Mouse (Mus musculus): ENCODE data around the gene Pou2f2. TPM values are rescaled to one million over a fixed set of nuclear protein-coding genes. Genes with fewer than 3 reads are reported as not detected.

Pou2f2 gene
- polyA plus RNA-seq, 1 experiment from 2014 or later, result 17.0 TPM

GRCm38 (mm10) chr7:25133092-25134049 is 46.2 kb downstream of the Pou2f2 start:
- Histone ChIP-seq H3K9me3 (ENCODE audit: control insufficient read depth, low read length) (no peaks in the 10 kb centered on the region; the same call in 1 of the 2 replicates), H3K27me3 (replicated peaks; ENCODE audit: control insufficient read depth, insufficient read depth, low read length) (peaks cover 22% of the 10 kb centered on the region), H3K27ac (ENCODE audit: low read length) (peak overlapping the region; percentile 18; the same call in 1 of the 2 replicates), H3K4me3 (replicated peaks; ENCODE audit: low read length) (peak overlapping the region; percentile 46), H3K4me1 (replicated peaks; ENCODE audit: control insufficient read depth, insufficient read depth, low read length) (peaks cover 11% of the 10 kb centered on the region), H3K4me2 (ENCODE audit: low read length) (peak overlapping the region; percentile 83), H3K9ac (replicated peaks; ENCODE audit: low read depth, low read length) (peak overlapping the region; percentile 65), H3K36me3 (ENCODE audit: control insufficient read depth, insufficient read depth) (no peaks in the 10 kb centered on the region)
- 7% methylated on average over 38 of the region's 38 CpGs for WGBS
- peak; percentile 73 for ATAC-seq

GRCm38 (mm10) chr7:25132318-25132960 is 47.1 kb downstream of the Pou2f2 start:
- no peak overlapping the region for H3K4me3 ChIP-seq (replicated peaks; ENCODE audit: low read length)
- peaks cover 11% of the 10 kb centered on the region for H3K4me1 ChIP-seq (replicated peaks; ENCODE audit: control insufficient read depth, insufficient read depth, low read length)
- H3K27me3 ChIP-seq (replicated peaks; ENCODE audit: control insufficient read depth, insufficient read depth, low read length), result peaks cover 22% of the 10 kb centered on the region
- H3K9ac ChIP-seq (replicated peaks; ENCODE audit: low read depth, low read length), result no peak overlapping the region
- no peak overlapping the region for H3K4me2 ChIP-seq (ENCODE audit: low read length)
- WGBS, result 8% methylated on average over 25 of the region's 25 CpGs
- H3K9me3 ChIP-seq (ENCODE audit: control insufficient read depth, low read length), result no peaks in the 10 kb centered on the region; the same call in 1 of the 2 replicates
- no peak overlapping the region for H3K27ac ChIP-seq (ENCODE audit: low read length)
- H3K36me3 ChIP-seq (ENCODE audit: control insufficient read depth, insufficient read depth), result no peaks in the 10 kb centered on the region
- peak; percentile 11; the same call in 1 of the 2 replicates for ATAC-seq

DNA sequence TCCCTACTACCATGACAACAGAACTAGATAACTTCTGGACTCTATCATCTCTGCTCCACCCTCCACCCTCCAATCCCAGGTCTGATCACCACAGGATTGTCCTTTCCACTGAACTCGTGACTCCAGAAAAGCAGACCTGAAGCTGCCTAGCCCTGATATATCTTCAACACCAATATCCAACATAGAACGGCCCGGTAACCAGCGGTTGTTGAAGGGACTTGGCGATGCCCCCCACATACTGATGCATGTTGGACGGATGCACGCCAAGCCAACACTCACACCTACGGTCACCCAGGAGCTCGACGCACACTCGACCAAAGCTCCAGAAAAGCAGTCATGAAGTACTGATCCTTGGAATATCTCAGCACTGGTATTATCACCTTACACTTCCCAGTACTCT is 48.3 kb downstream of the Pou2f2 start:
- H3K27me3 ChIP-seq (replicated peaks; ENCODE audit: control insufficient read depth, insufficient read depth, low read length), result peaks cover 22% of the 10 kb centered on the region
- no peak overlapping the region for H3K9ac ChIP-seq (replicated peaks; ENCODE audit: low read depth, low read length)
- ATAC-seq, result no peak
- H3K4me1 ChIP-seq (replicated peaks; ENCODE audit: control insufficient read depth, insufficient read depth, low read length), result peaks cover 11% of the 10 kb centered on the region
- WGBS, result 88% methylated on average over 11 of the region's 11 CpGs
- H3K36me3 ChIP-seq (ENCODE audit: control insufficient read depth, insufficient read depth), result no peaks in the 10 kb centered on the region
- H3K9me3 ChIP-seq (ENCODE audit: control insufficient read depth, low read length), result no peaks in the 10 kb centered on the region; the same call in 1 of the 2 replicates
- no peak overlapping the region for H3K4me2 ChIP-seq (ENCODE audit: low read length)
- H3K4me3 ChIP-seq (replicated peaks; ENCODE audit: low read length), result no peak overlapping the region
- no peak overlapping the region for H3K27ac ChIP-seq (ENCODE audit: low read length)

- 88% methylated on average over 11 of the region's 11 CpGs for WGBS
- H3K4me3 ChIP-seq (replicated peaks; ENCODE audit: low read length), result no peak overlapping the region
- H3K9ac ChIP-seq (replicated peaks; ENCODE audit: low read depth, low read length), result no peak overlapping the region
- ATAC-seq, result no peak
- H3K4me2 ChIP-seq (ENCODE audit: low read length), result no peak overlapping the region
- H3K36me3 ChIP-seq (ENCODE audit: control insufficient read depth, insufficient read depth), result no peaks in the 10 kb centered on the region
- H3K9me3 ChIP-seq (ENCODE audit: control insufficient read depth, low read length), result no peaks in the 10 kb centered on the region; the same call in 1 of the 2 replicates
- H3K4me1 ChIP-seq (replicated peaks; ENCODE audit: control insufficient read depth, insufficient read depth, low read length), result peaks cover 11% of the 10 kb centered on the region
- no peak overlapping the region for H3K27ac ChIP-seq (ENCODE audit: low read length)
- H3K27me3 ChIP-seq (replicated peaks; ENCODE audit: control insufficient read depth, insufficient read depth, low read length), result peaks cover 22% of the 10 kb centered on the region
Observed at GRCm38 (mm10) chr7:25130565-25130964, 49.0 kb downstream of the Pou2f2 start.

DNA sequence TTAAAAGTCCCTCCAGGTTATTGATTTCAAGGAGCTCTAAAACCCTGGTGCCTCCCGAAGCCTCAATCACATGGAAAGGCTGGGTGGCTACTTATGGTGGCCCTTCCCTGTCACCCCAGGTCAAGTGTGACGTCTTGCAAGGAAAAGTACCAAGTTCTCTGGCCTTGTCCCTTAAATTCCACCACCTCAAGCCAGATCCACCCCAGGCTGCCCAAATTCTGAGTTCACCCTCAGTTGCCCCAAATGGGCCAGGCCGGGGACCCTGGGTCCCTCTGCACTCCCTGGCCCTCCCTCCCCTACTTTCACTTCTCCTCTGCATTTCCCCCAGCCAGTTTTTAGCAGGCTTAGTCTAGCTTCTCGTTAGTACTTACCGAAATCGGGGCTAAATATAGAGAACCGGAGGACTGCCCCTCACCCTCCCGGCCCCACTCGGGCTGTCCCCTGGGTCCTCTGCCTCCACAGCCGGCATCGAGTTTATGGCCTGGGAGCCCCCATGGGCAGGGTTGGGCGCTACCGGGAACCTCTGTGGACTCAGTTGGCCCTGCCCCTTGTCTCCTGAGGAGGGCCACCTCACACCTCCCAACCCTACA is 50.0 kb downstream of the Pou2f2 start:
- no peak overlapping the region for H3K9ac ChIP-seq (replicated peaks; ENCODE audit: low read depth, low read length)
- H3K4me2 ChIP-seq (ENCODE audit: low read length), result no peak overlapping the region
- no peak for ATAC-seq
- H3K27ac ChIP-seq (ENCODE audit: low read length), result no peak overlapping the region
- peaks cover 19% of the 10 kb centered on the region for H3K27me3 ChIP-seq (replicated peaks; ENCODE audit: control insufficient read depth, insufficient read depth, low read length)
- peaks cover 11% of the 10 kb centered on the region for H3K4me1 ChIP-seq (replicated peaks; ENCODE audit: control insufficient read depth, insufficient read depth, low read length)
- H3K36me3 ChIP-seq (ENCODE audit: control insufficient read depth, insufficient read depth), result no peaks in the 10 kb centered on the region
- no peak overlapping the region for H3K4me3 ChIP-seq (replicated peaks; ENCODE audit: low read length)
- H3K9me3 ChIP-seq (ENCODE audit: control insufficient read depth, low read length), result no peaks in the 10 kb centered on the region
- 68% methylated on average over 13 of the region's 13 CpGs for WGBS

- no peak overlapping the region for H3K4me3 ChIP-seq (replicated peaks; ENCODE audit: low read length)
- H3K4me2 ChIP-seq (ENCODE audit: low read length), result no peak overlapping the region
- peaks cover 4% of the 10 kb centered on the region; the same call in 1 of the 2 replicates for H3K4me1 ChIP-seq (replicated peaks; ENCODE audit: control insufficient read depth, insufficient read depth, low read length)
- no peaks in the 10 kb centered on the region for H3K9me3 ChIP-seq (ENCODE audit: control insufficient read depth, low read length)
- H3K36me3 ChIP-seq (ENCODE audit: control insufficient read depth, insufficient read depth), result no peaks in the 10 kb centered on the region
- ATAC-seq, result no peak
- no peak overlapping the region for H3K27ac ChIP-seq (ENCODE audit: low read length)
- H3K9ac ChIP-seq (replicated peaks; ENCODE audit: low read depth, low read length), result no peak overlapping the region
- H3K27me3 ChIP-seq (replicated peaks; ENCODE audit: control insufficient read depth, insufficient read depth, low read length), result peaks cover 17% of the 10 kb centered on the region
- 78% methylated on average over 9 of the region's 9 CpGs for WGBS
Observed at GRCm38 (mm10) chr7:25127971-25128370, 51.6 kb downstream of the Pou2f2 start.

- H3K9ac ChIP-seq (replicated peaks; ENCODE audit: low read depth, low read length), result no peak overlapping the region
- no peak for ATAC-seq
- no peaks in the 10 kb centered on the region for H3K4me1 ChIP-seq (replicated peaks; ENCODE audit: control insufficient read depth, insufficient read depth, low read length)
- H3K36me3 ChIP-seq (ENCODE audit: control insufficient read depth, insufficient read depth), result no peaks in the 10 kb centered on the region
- WGBS, result 79% methylated on average over 10 of the region's 10 CpGs
- H3K4me3 ChIP-seq (replicated peaks; ENCODE audit: low read length), result no peak overlapping the region
- no peak overlapping the region for H3K4me2 ChIP-seq (ENCODE audit: low read length)
- H3K9me3 ChIP-seq (ENCODE audit: control insufficient read depth, low read length), result no peaks in the 10 kb centered on the region
- H3K27ac ChIP-seq (ENCODE audit: low read length), result no peak overlapping the region
- no peaks in the 10 kb centered on the region for H3K27me3 ChIP-seq (replicated peaks; ENCODE audit: control insufficient read depth, insufficient read depth, low read length)
Observed at GRCm38 (mm10) chr7:25125716-25126281, 53.7 kb downstream of the Pou2f2 start.

- Histone ChIP-seq H3K4me3 (replicated peaks; ENCODE audit: low read length) (no peak overlapping the region), H3K4me2 (ENCODE audit: low read length) (no peak overlapping the region), H3K4me1 (replicated peaks; ENCODE audit: control insufficient read depth, insufficient read depth, low read length) (no peaks in the 10 kb centered on the region), H3K9me3 (ENCODE audit: control insufficient read depth, low read length) (no peaks in the 10 kb centered on the region), H3K36me3 (ENCODE audit: control insufficient read depth, insufficient read depth) (no peaks in the 10 kb centered on the region), H3K27ac (ENCODE audit: low read length) (no peak overlapping the region), H3K27me3 (replicated peaks; ENCODE audit: control insufficient read depth, insufficient read depth, low read length) (no peaks in the 10 kb centered on the region), H3K9ac (replicated peaks; ENCODE audit: low read depth, low read length) (no peak overlapping the region)
- 75% methylated on average over 13 of the region's 13 CpGs for WGBS
- no peak for ATAC-seq
Observed at GRCm38 (mm10) chr7:25121240-25121786, 58.2 kb downstream of the Pou2f2 start.
